Mouse (Mus musculus) kidney, postnatal 0 days (tissue): ENCODE measurements around the gene Troap. TPM values are rescaled to one million over a fixed set of nuclear protein-coding genes. Genes with fewer than 3 reads are reported as not detected.
A peak's percentile ranks its signal among the peaks of the same experiment; 100 is the strongest.

ENCODE experiments used
- ATAC-seq: fragments of 200-750 bp; cut with Nextera tagmentation; replicated peaks from 2 replicates; pipeline ENCODE4 v1.8.0; 2017; ENCODE audit warnings: low read depth, moderate number of reproducible peaks, moderate TSS enrichment, moderate library complexity; ENCODE audit not compliant: low FRiP score
- DNase-seq: peaks from one replicate; pipeline ENCODE4 v3.0.0-alpha.2; 2016; ENCODE audit warnings: low spot score
- H3K27ac ChIP-seq: fragments of 300-500 bp; sonication (generic); 2 replicates; pipeline ENCODE4 v1.5.1; 2014; ENCODE audit warnings: mild to moderate bottlenecking
- H3K27me3 ChIP-seq: fragments of 300-500 bp; sonication (generic); 2 replicates; pipeline ENCODE4 v1.6.1; 2014; ENCODE audit warnings: low read length, mixed read lengths; ENCODE audit not compliant: insufficient read depth
- H3K36me3 ChIP-seq: fragments of 300-500 bp; sonication (generic); 2 replicates; pipeline ENCODE4 v1.6.1; 2014; ENCODE audit warnings: low read length, mixed read lengths; ENCODE audit not compliant: insufficient read depth
- H3K4me1 ChIP-seq: fragments of 300-500 bp; sonication (generic); replicated peaks from 2 replicates; pipeline ENCODE4 v1.6.1; 2014; ENCODE audit warnings: antibody characterized with exemption, low read length, mixed read lengths; ENCODE audit not compliant: insufficient read depth
- H3K4me2 ChIP-seq: fragments of 300-500 bp; sonication (generic); 2 replicates; pipeline ENCODE4 v1.6.1; 2014; ENCODE audit warnings: mild to moderate bottlenecking, low read length, moderate library complexity, mixed read lengths
- H3K4me3 ChIP-seq: fragments of 300-500 bp; sonication (generic); replicated peaks from 2 replicates; pipeline ENCODE4 v1.5.1; 2014; ENCODE audit warnings: low read depth, low read length
- H3K9ac ChIP-seq: fragments of 300-500 bp; sonication (generic); 2 replicates; pipeline ENCODE4 v1.6.1; 2014; ENCODE audit warnings: low read depth, low read length
- H3K9me3 ChIP-seq: fragments of 300-500 bp; sonication (generic); replicated peaks from 2 replicates; pipeline ENCODE4 v1.6.1; 2016; ENCODE audit warnings: low read length, inconsistent platforms, mixed read lengths
- CTCF ChIP-seq: IDR thresholded peaks from 2 replicates; pipeline ENCODE4 v1.5.1; 2016; ENCODE audit warnings: antibody characterized with exemption, low read depth, mild to moderate bottlenecking, moderate library complexity
- WGBS: fragments of 180-500 bp; shearing (Covaris S2); extraction: QIAGEN DNeasy Blood & Tissue Kit; methylation state at CpG from one replicate; pipeline ENCODE4 v1.1.7; 2014; 5-methylcytosine and 5-hydroxymethylcytosine counted together
- polyA plus RNA-seq: library from polyadenylated mRNA; unstranded; fragments of >200 nt; fragmentation: Nextera tagmentation; extraction: Ambion mirVana; gene quantifications from 2 replicates; pipeline ENCODE4 v1.2.1, GENCODE M21; 2015

Troap gene
- polyA plus RNA-seq, 1 experiment from 2014 or later: 11.5 TPM

GRCm38 (mm10) chr15:99114312-99115064, 40.1 kb downstream of the Troap start:
- 53% methylated on average over 14 of the region's 14 CpGs for WGBS
- no peaks in the 10 kb centered on the region for H3K36me3 ChIP-seq
- H3K9ac ChIP-seq: no peak overlapping the region
- DNase-seq: no peak
- H3K4me3 ChIP-seq: no peak overlapping the region
- no peaks in the 10 kb centered on the region for H3K9me3 ChIP-seq
- H3K4me1 ChIP-seq: no peaks in the 10 kb centered on the region; the same call in 1 of the 2 replicates
- no peak for ATAC-seq
- H3K4me2 ChIP-seq: no peak overlapping the region
- H3K27me3 ChIP-seq: no peaks in the 10 kb centered on the region
- H3K27ac ChIP-seq: no peak overlapping the region
- no peak for TF ChIP-seq CTCF

GRCm38 (mm10) chr15:99115065-99115423, 40.7 kb downstream of the Troap start:
- DNase-seq (no peak), ATAC-seq (no peak)
- H3K9ac ChIP-seq: no peak overlapping the region
- no peaks in the 10 kb centered on the region for H3K36me3 ChIP-seq
- H3K27me3 ChIP-seq: no peaks in the 10 kb centered on the region
- no peak overlapping the region for H3K4me2 ChIP-seq
- TF ChIP-seq CTCF: no peak
- H3K9me3 ChIP-seq: no peaks in the 10 kb centered on the region
- no peak overlapping the region for H3K27ac ChIP-seq
- H3K4me1 ChIP-seq: no peaks in the 10 kb centered on the region; the same call in 1 of the 2 replicates
- 81% methylated on average over 7 of the region's 7 CpGs for WGBS
- no peak overlapping the region for H3K4me3 ChIP-seq

- Histone ChIP-seq H3K4me1 (no peaks in the 10 kb centered on the region; the same call in 1 of the 2 replicates), H3K4me3 (no peak overlapping the region), H3K4me2 (no peak overlapping the region), H3K9me3 (no peaks in the 10 kb centered on the region), H3K27ac (no peak overlapping the region), H3K9ac (no peak overlapping the region), H3K36me3 (no peaks in the 10 kb centered on the region), H3K27me3 (no peaks in the 10 kb centered on the region)
- ATAC-seq (no peak), DNase-seq (peak; percentile 73)
- TF ChIP-seq CTCF: no peak
- 19% methylated on average over 11 of the region's 11 CpGs for whole genome bisulfite sequencing
Measured at GRCm38 (mm10) chr15:99116539-99116938, 42.2 kb downstream of the Troap start.

- Histone ChIP-seq H3K36me3 (no peaks in the 10 kb centered on the region), H3K9me3 (no peaks in the 10 kb centered on the region), H3K4me1 (peaks cover 5% of the 10 kb centered on the region; the same call in 1 of the 2 replicates), H3K4me3 (no peak overlapping the region), H3K4me2 (no peak overlapping the region), H3K9ac (no peak overlapping the region), H3K27me3 (no peaks in the 10 kb centered on the region), H3K27ac (0 out of 2 replicates have a peak overlapping the region, but pooled peaks have one; percentile 10)
- ATAC-seq (peak; percentile 63), DNase-seq (peak; percentile 38)
- no peak for TF ChIP-seq CTCF
- whole genome bisulfite sequencing: 7% methylated on average over 11 of the region's 11 CpGs
Measured at GRCm38 (mm10) chr15:99120814-99121213, 46.4 kb downstream of the Troap start.

- WGBS: 41% methylated on average over 2 of the region's 2 CpGs
- Histone ChIP-seq H3K27ac (no peak overlapping the region), H3K4me3 (no peak overlapping the region), H3K9me3 (no peaks in the 10 kb centered on the region), H3K9ac (no peak overlapping the region), H3K4me2 (no peak overlapping the region), H3K36me3 (no peaks in the 10 kb centered on the region), H3K27me3 (no peaks in the 10 kb centered on the region), H3K4me1 (0 out of 2 replicates have a peak, but pooled peaks cover 8% of the 10 kb centered on the region)
- ATAC-seq: no peak
- TF ChIP-seq CTCF: no peak
- peak; percentile 47 for DNase-seq
Measured at GRCm38 (mm10) chr15:99122642-99123041, 48.3 kb downstream of the Troap start.

GRCm38 (mm10) chr15:99125711-99126080, 51.3 kb downstream of the Troap start, which contains the start of gene Spats2:
TSS of gene Spats2 (plus strand) at chr15:99125916.
- H3K27me3 ChIP-seq: no peaks in the 10 kb centered on the region
- peak within 1 kb of the TSS; percentile 62 for H3K4me3 ChIP-seq
- H3K9me3 ChIP-seq: no peaks in the 10 kb centered on the region
- TF ChIP-seq CTCF: no peak
- no peaks in the 10 kb centered on the region for H3K36me3 ChIP-seq
- H3K4me2 ChIP-seq: peak within 1 kb of the TSS; percentile 67
- H3K9ac ChIP-seq: peak within 1 kb of the TSS; percentile 92
- WGBS: 1% methylated on average over 12 of the region's 12 CpGs
- H3K4me1 ChIP-seq: peaks cover 13% of the 10 kb centered on the region; the same call in 1 of the 2 replicates
- peak within 1 kb of the TSS; percentile 93 for H3K27ac ChIP-seq
- ATAC-seq (no peak), DNase-seq (no peak)
